Mouse (Mus musculus): ENCODE measurements around the gene Fkbp8.

The Fkbp8 gene

GRCm38 (mm10) chr8:70529741-70530161, 2.2 kb downstream of the Fkbp8 start:
- DNase-seq = no peak

- DNase-seq = peak; percentile 37
Observed at GRCm38 (mm10) chr8:70530314-70530713, 2.8 kb downstream of the Fkbp8 start.

- DNase-seq = no peak
Observed at GRCm38 (mm10) chr8:70534281-70534680, 6.8 kb downstream of the Fkbp8 start.

- no peak for DNase-seq
Observed at GRCm38 (mm10) chr8:70535221-70535620, 7.7 kb downstream of the Fkbp8 start.

- no peak for DNase-seq
Observed at GRCm38 (mm10) chr8:70535701-70536100, 8.2 kb downstream of the Fkbp8 start.

- DNase-seq = peak; percentile 80
Observed at GRCm38 (mm10) chr8:70538024-70538579, 10.6 kb downstream of the Fkbp8 start.

- peak; percentile 100 for DNase-seq
Observed at GRCm38 (mm10) chr8:70538633-70539076, 11.1 kb downstream of the Fkbp8 start.

- peak; percentile 100 for DNase-seq
Observed at GRCm38 (mm10) chr8:70539077-70539813, 11.7 kb downstream of the Fkbp8 start, which contains the start of gene Ell. Ell (plus strand) TSS chr8:70539457.

- DNase-seq = no peak
Observed at GRCm38 (mm10) chr8:70540013-70540506, 12.5 kb downstream of the Fkbp8 start.

- DNase-seq = peak; percentile 63
Observed at GRCm38 (mm10) chr8:70540507-70541071, 13.1 kb downstream of the Fkbp8 start.

- no peak for DNase-seq
Observed at GRCm38 (mm10) chr8:70541081-70541480, 13.6 kb downstream of the Fkbp8 start.

GRCm38 (mm10) chr8:70544200-70544687, 16.7 kb downstream of the Fkbp8 start:
- peak; percentile 45 for DNase-seq

- no peak for DNase-seq
Observed at GRCm38 (mm10) chr8:70546412-70546811, 18.9 kb downstream of the Fkbp8 start.

GRCm38 (mm10) chr8:70547762-70548161, 20.2 kb downstream of the Fkbp8 start:
- DNase-seq = no peak

GRCm38 (mm10) chr8:70549412-70550184, 22.1 kb downstream of the Fkbp8 start:
- no peak for DNase-seq

- DNase-seq = no peak
Observed at GRCm38 (mm10) chr8:70551558-70552161, 24.1 kb downstream of the Fkbp8 start.

- no peak for DNase-seq
Observed at GRCm38 (mm10) chr8:70552836-70553235, 25.3 kb downstream of the Fkbp8 start.

- DNase-seq = peak; percentile 82
Observed at GRCm38 (mm10) chr8:70553740-70554139, 26.2 kb downstream of the Fkbp8 start.

- no peak for DNase-seq
Observed at GRCm38 (mm10) chr8:70555079-70555747, 27.7 kb downstream of the Fkbp8 start.

GRCm38 (mm10) chr8:70558334-70558733, 30.8 kb downstream of the Fkbp8 start:
- DNase-seq = peak; percentile 54

- no peak for DNase-seq
Observed at GRCm38 (mm10) chr8:70558983-70559382, 31.5 kb downstream of the Fkbp8 start.

GRCm38 (mm10) chr8:70560096-70560495, 32.6 kb downstream of the Fkbp8 start:
- peak; percentile 85 for DNase-seq

Data from kidney, postnatal 10 days (tissue).